Mouse (Mus musculus): ENCODE measurements around the gene Sec63. TPM values are rescaled to one million over a fixed set of nuclear protein-coding genes. Genes with fewer than 3 reads are reported as not detected.
A peak's percentile ranks its signal among the peaks of the same experiment; 100 is the strongest.

The Sec63 gene
- polyA plus RNA-seq, 1 experiment from 2014 or later: 22.4 TPM

DNA sequence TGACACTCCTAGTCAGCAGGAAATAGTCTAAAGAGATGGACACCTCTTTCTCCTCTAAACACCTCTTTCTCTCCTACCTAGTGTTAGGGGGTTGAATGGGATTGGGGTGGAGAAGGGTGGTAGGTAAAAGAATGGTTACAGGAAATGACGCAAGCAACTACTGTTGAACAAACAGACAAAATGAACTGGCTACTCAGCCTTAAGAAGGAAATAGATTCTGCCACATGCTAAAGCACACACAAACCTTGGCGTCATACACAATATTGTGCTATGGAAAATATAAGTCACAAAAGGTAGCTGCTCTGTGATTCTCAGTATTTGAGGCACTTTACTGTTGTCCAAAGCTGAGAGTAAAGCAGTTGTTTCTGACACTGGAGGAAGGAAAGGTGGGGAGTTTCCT lies 77.4 kb downstream of the Sec63 start:
- Histone ChIP-seq H3K4me3 (replicated peaks; ENCODE audit: low read length) (no peak overlapping the region), H3K9me3 (replicated peaks; ENCODE audit: control insufficient read depth, low read length) (no peaks in the 10 kb centered on the region), H3K36me3 (ENCODE audit: control insufficient read depth, insufficient read depth, low read length) (no peaks in the 10 kb centered on the region), H3K4me2 (ENCODE audit: low read depth, low read length) (no peak overlapping the region), H3K9ac (ENCODE audit: low read length) (no peak overlapping the region), H3K27me3 (ENCODE audit: control insufficient read depth, insufficient read depth, low read length) (no peaks in the 10 kb centered on the region), H3K27ac (ENCODE audit: low read length) (no peak overlapping the region), H3K4me1 (ENCODE audit: control insufficient read depth, insufficient read depth, low read length) (no peaks in the 10 kb centered on the region)
- WGBS: 97% methylated on average over 2 of the region's 2 CpGs
- ATAC-seq (ENCODE audit: insufficient read depth, low FRiP score): no peak

DNA sequence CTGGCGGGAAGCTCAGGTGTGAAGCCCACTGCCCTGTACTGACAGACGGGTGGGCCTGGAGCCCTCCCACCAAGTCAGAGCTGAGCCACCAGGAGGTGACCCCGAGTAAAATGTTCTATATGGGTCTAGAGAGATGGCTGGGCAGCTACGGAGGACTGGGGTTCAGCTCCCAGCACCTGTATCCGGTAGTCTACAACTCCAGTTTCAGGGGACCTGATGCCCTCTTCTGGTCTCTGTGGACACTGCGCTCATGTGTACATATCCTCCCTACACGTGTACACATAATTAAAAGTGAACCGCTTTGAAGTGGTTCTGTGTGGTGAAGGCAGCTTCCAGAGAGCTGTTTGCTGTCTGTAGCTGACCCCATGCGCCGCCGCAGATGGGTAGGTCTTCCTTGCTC lies 78.7 kb downstream of the Sec63 start:
- H3K4me1 ChIP-seq (ENCODE audit: control insufficient read depth, insufficient read depth, low read length): no peaks in the 10 kb centered on the region
- 95% methylated on average over 11 of the region's 11 CpGs for WGBS
- H3K27me3 ChIP-seq (ENCODE audit: control insufficient read depth, insufficient read depth, low read length): no peaks in the 10 kb centered on the region
- H3K4me3 ChIP-seq (replicated peaks; ENCODE audit: low read length): no peak overlapping the region
- H3K9ac ChIP-seq (ENCODE audit: low read length): no peak overlapping the region
- no peak overlapping the region for H3K27ac ChIP-seq (ENCODE audit: low read length)
- no peaks in the 10 kb centered on the region for H3K36me3 ChIP-seq (ENCODE audit: control insufficient read depth, insufficient read depth, low read length)
- no peaks in the 10 kb centered on the region for H3K9me3 ChIP-seq (replicated peaks; ENCODE audit: control insufficient read depth, low read length)
- H3K4me2 ChIP-seq (ENCODE audit: low read depth, low read length): no peak overlapping the region
- no peak for ATAC-seq (ENCODE audit: insufficient read depth, low FRiP score)

DNA sequence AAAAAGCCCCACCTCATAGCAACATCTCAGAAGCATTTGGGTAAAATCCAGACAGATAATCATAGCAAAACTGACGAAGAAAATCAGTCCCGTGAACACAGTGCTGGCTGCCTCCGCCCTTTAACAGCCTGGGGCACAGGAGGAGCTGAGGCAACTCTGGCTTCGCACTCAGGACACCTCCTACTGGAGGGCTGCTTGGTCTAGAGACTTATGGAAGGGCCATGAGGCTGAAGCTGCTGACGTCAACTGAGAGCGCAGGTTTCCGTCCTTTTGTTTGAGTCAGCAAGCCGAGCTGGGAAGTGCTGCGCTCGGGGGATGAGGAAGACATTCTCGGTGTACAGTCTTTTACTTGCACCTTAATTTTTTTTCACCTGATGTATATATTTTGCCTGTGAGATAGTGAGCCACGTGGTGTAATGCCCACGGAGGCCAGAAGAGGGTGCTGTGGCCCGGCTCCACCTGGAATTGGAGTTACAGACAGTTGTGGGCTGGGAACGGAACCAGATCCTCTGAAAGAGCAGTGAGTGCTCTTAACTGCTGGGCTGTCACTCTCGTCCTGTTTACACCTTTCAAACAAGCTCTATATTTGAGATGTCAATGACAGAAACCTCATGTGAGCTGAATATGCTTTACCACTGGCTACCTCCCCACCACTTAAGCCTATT lies 80.4 kb downstream of the Sec63 start:
- 53% methylated on average over 16 of the region's 16 CpGs for WGBS
- Histone ChIP-seq H3K4me3 (replicated peaks; ENCODE audit: low read length) (no peak overlapping the region), H3K27ac (ENCODE audit: low read length) (no peak overlapping the region), H3K27me3 (ENCODE audit: control insufficient read depth, insufficient read depth, low read length) (no peaks in the 10 kb centered on the region), H3K36me3 (ENCODE audit: control insufficient read depth, insufficient read depth, low read length) (no peaks in the 10 kb centered on the region), H3K4me2 (ENCODE audit: low read depth, low read length) (no peak overlapping the region), H3K9me3 (replicated peaks; ENCODE audit: control insufficient read depth, low read length) (no peaks in the 10 kb centered on the region), H3K9ac (ENCODE audit: low read length) (no peak overlapping the region), H3K4me1 (ENCODE audit: control insufficient read depth, insufficient read depth, low read length) (no peaks in the 10 kb centered on the region)
- ATAC-seq (ENCODE audit: insufficient read depth, low FRiP score): no peak

DNA sequence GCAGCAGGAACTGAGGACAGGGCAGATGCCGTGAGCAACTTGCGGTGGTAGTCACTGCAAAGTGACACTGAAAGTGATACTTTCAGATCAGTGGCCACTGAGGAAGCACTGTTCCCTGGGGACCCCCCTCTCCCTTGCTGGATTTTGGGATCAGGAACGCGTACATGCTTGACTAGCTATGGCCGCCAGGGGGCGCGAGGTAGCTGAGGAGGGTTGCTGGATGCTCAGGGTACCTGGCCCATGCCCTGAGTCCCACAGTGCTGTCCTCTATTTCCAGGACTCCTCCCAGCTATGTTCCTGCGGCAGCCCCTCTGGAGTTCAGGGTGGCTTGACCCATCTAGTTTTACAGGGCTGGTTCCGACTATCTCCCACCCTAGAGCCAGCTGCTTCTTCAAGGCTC lies 81.1 kb downstream of the Sec63 start:
- Histone ChIP-seq H3K9ac (ENCODE audit: low read length) (no peak overlapping the region), H3K36me3 (ENCODE audit: control insufficient read depth, insufficient read depth, low read length) (no peaks in the 10 kb centered on the region), H3K9me3 (replicated peaks; ENCODE audit: control insufficient read depth, low read length) (no peaks in the 10 kb centered on the region), H3K27ac (ENCODE audit: low read length) (no peak overlapping the region), H3K27me3 (ENCODE audit: control insufficient read depth, insufficient read depth, low read length) (no peaks in the 10 kb centered on the region), H3K4me2 (ENCODE audit: low read depth, low read length) (no peak overlapping the region), H3K4me1 (ENCODE audit: control insufficient read depth, insufficient read depth, low read length) (no peaks in the 10 kb centered on the region), H3K4me3 (replicated peaks; ENCODE audit: low read length) (no peak overlapping the region)
- WGBS: 14% methylated on average over 9 of the region's 9 CpGs
- peak; percentile 63 for ATAC-seq (ENCODE audit: insufficient read depth, low FRiP score)

DNA sequence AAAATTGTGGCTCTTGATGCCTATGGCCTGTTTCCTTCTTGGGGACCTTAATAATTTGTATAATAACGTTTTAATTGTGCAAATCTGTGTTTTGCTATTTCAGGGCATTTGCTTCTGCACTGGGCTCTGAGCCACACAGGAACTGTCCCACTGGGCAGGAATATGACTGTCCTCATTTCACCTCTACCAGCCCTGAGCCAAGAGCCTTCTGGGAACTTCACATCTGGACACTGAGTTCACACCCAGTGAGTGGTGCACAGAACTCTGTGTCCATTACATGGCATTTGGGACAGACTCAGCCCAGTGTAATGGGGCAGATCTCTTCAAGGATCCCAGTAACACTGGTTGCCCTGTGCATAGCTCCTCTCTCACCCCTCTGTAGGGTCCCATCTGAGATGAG lies 82.1 kb downstream of the Sec63 start:
- no peak for ATAC-seq (ENCODE audit: insufficient read depth, low FRiP score)
- H3K36me3 ChIP-seq (ENCODE audit: control insufficient read depth, insufficient read depth, low read length): no peaks in the 10 kb centered on the region
- H3K27me3 ChIP-seq (ENCODE audit: control insufficient read depth, insufficient read depth, low read length): no peaks in the 10 kb centered on the region
- no peak overlapping the region for H3K9ac ChIP-seq (ENCODE audit: low read length)
- no peak overlapping the region for H3K4me2 ChIP-seq (ENCODE audit: low read depth, low read length)
- no peaks in the 10 kb centered on the region for H3K9me3 ChIP-seq (replicated peaks; ENCODE audit: control insufficient read depth, low read length)
- no peaks in the 10 kb centered on the region for H3K4me1 ChIP-seq (ENCODE audit: control insufficient read depth, insufficient read depth, low read length)
- 82% methylated on average over 1 of the region's 1 CpGs for WGBS
- no peak overlapping the region for H3K27ac ChIP-seq (ENCODE audit: low read length)
- H3K4me3 ChIP-seq (replicated peaks; ENCODE audit: low read length): no peak overlapping the region

DNA sequence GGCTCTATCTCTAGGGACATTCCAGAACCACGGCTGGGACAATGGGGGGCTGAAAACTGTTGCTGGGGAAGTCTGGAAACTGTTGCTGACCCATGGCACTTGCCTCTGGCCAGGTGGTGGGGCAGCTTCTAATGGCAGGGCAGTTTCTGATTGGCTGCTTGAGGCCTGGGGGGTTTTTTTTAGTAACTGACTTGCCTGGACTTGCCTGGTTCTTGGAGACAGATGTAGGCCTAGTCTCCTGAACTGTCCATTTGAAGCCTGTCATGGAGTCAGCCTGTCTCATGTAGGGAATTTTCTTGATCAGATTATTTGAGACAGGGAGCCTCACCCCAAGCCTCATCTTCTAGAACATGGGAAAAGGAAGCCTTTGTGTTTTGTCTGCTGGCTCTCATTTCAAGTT lies 84.2 kb downstream of the Sec63 start:
- no peak overlapping the region for H3K27ac ChIP-seq (ENCODE audit: low read length)
- no peaks in the 10 kb centered on the region for H3K9me3 ChIP-seq (replicated peaks; ENCODE audit: control insufficient read depth, low read length)
- no peak overlapping the region for H3K9ac ChIP-seq (ENCODE audit: low read length)
- WGBS: 41% methylated on average over 1 of the region's 1 CpGs
- no peaks in the 10 kb centered on the region for H3K27me3 ChIP-seq (ENCODE audit: control insufficient read depth, insufficient read depth, low read length)
- no peak overlapping the region for H3K4me3 ChIP-seq (replicated peaks; ENCODE audit: low read length)
- no peak for ATAC-seq (ENCODE audit: insufficient read depth, low FRiP score)
- no peaks in the 10 kb centered on the region for H3K36me3 ChIP-seq (ENCODE audit: control insufficient read depth, insufficient read depth, low read length)
- H3K4me1 ChIP-seq (ENCODE audit: control insufficient read depth, insufficient read depth, low read length): no peaks in the 10 kb centered on the region
- no peak overlapping the region for H3K4me2 ChIP-seq (ENCODE audit: low read depth, low read length)

DNA sequence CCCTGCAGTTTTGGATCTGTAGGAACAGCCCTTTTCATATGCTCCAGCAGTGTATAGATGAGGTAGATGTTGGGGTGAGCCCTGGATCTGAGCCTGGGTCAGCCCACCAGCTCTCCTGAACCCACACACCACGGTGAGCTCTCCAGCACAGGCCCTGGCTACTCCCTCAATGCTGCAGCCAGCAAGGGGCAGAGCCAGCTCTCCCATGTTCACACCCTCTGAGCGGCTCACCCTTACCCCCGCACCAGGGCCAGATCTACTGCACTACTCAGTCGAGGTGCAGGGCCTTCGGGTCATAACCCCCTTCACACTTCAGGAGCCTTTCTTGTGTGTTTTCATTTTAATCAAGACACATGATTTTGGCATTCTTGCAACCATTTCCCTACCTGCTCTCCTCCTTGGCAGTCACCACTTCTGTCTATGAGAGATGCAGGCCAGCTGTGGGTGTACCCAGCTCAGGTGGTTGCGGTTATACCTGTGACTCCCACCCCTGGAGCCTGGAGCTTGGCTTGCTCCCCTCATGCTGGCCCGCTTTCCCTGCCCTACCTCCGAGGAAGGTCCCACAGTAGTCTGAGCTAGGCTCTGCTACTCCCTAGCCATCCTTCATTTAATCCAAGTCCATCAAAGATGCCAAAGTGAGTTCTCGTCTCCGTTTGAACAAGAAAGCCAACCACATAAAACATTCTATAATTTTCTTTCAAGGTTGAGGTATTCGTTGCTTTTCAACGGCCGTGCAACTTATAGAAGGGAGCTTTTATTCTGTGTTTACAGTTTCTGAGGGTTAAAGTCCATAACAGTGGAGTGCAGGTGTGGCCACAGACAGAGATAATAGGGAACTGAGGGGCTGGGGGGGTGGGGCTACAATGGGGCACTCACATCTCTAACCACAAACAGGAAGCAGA lies 87.1 kb downstream of the Sec63 start:
- Histone ChIP-seq H3K4me2 (ENCODE audit: low read depth, low read length) (no peak overlapping the region), H3K27ac (ENCODE audit: low read length) (peak overlapping the region; percentile 40; the same call in 1 of the 2 replicates), H3K9ac (ENCODE audit: low read length) (no peak overlapping the region), H3K4me3 (replicated peaks; ENCODE audit: low read length) (no peak overlapping the region), H3K9me3 (replicated peaks; ENCODE audit: control insufficient read depth, low read length) (no peaks in the 10 kb centered on the region), H3K36me3 (ENCODE audit: control insufficient read depth, insufficient read depth, low read length) (no peaks in the 10 kb centered on the region), H3K27me3 (ENCODE audit: control insufficient read depth, insufficient read depth, low read length) (no peaks in the 10 kb centered on the region), H3K4me1 (ENCODE audit: control insufficient read depth, insufficient read depth, low read length) (no peaks in the 10 kb centered on the region)
- ATAC-seq (ENCODE audit: insufficient read depth, low FRiP score): peak; percentile 38; the same call in 1 of the 2 replicates
- 70% methylated on average over 13 of the region's 13 CpGs for whole genome bisulfite sequencing

DNA sequence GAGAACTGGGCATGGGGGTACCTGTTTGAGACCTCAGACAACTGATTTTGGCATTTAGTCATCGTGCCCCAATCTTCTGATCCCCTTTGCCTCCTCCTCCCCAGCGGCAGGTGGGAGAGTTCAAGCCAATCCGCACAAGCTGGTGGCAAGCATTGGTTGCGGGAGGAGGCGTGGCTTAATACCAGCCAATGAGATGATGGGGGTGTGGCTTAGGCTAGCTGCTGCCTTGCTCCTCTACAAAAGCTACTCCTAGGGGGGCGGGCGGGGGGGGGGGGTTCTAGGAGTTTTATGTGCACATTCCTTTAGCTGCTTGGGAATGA lies 87.7 kb downstream of the Sec63 start:
- Histone ChIP-seq H3K4me2 (ENCODE audit: low read depth, low read length) (no peak overlapping the region), H3K27ac (ENCODE audit: low read length) (peak overlapping the region; percentile 40; the same call in 1 of the 2 replicates), H3K27me3 (ENCODE audit: control insufficient read depth, insufficient read depth, low read length) (no peaks in the 10 kb centered on the region), H3K36me3 (ENCODE audit: control insufficient read depth, insufficient read depth, low read length) (no peaks in the 10 kb centered on the region), H3K4me1 (ENCODE audit: control insufficient read depth, insufficient read depth, low read length) (no peaks in the 10 kb centered on the region), H3K4me3 (replicated peaks; ENCODE audit: low read length) (no peak overlapping the region), H3K9ac (ENCODE audit: low read length) (no peak overlapping the region), H3K9me3 (replicated peaks; ENCODE audit: control insufficient read depth, low read length) (no peaks in the 10 kb centered on the region)
- WGBS: 88% methylated on average over 7 of the region's 7 CpGs
- ATAC-seq (ENCODE audit: insufficient read depth, low FRiP score): peak; percentile 26; the same call in 1 of the 2 replicates

DNA sequence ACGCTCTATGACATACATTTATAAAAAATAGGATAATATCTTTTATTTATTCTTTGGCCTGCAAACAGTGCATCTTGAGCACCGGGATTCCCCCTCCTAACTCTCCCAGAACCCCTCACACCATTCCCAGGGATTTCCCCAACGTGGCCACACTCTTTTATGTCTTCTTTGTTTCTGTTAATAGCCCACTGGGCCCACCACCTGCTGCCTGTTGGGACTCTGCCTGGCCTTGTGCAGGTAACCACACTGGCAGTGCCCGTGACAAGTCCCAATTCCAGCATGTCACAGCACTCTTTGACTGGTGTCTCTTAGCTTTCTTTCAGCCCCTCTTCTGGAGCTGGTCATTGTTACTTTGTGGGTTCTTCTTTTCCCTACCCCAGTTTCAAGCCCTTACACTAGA lies 93.5 kb downstream of the Sec63 start:
- no peaks in the 10 kb centered on the region for H3K27me3 ChIP-seq (ENCODE audit: control insufficient read depth, insufficient read depth, low read length)
- WGBS: 51% methylated on average over 4 of the region's 4 CpGs

More for the DNA sequence above, 93.5 kb downstream of the Sec63 start:
- H3K4me3 ChIP-seq (replicated peaks; ENCODE audit: low read length): no peak overlapping the region
- no peak for ATAC-seq (ENCODE audit: insufficient read depth, low FRiP score)
- peaks cover 8% of the 10 kb centered on the region; the same call in 1 of the 2 replicates for H3K4me1 ChIP-seq (ENCODE audit: control insufficient read depth, insufficient read depth, low read length)
- H3K27ac ChIP-seq (ENCODE audit: low read length): peak overlapping the region; percentile 29; the same call in 1 of the 2 replicates
- no peaks in the 10 kb centered on the region; the same call in 1 of the 2 replicates for H3K9me3 ChIP-seq (replicated peaks; ENCODE audit: control insufficient read depth, low read length)
- H3K4me2 ChIP-seq (ENCODE audit: low read depth, low read length): no peak overlapping the region
- no peaks in the 10 kb centered on the region for H3K36me3 ChIP-seq (ENCODE audit: control insufficient read depth, insufficient read depth, low read length)
- no peak overlapping the region for H3K9ac ChIP-seq (ENCODE audit: low read length)

Data from stomach, embryonic 16.5 days (tissue).